Mouse (Mus musculus) liver, adult (tissue): Measurements from ENCODE around the gene Cercam.

Experiments
- GATA4 ChIP-seq: IDR thresholded peaks from 2 replicates; pipeline ENCODE4 v1.6.1; 2014; ENCODE audit warnings: mild to moderate bottlenecking, low read length; ENCODE audit not compliant: insufficient replicate concordance

Cercam gene

DNA sequence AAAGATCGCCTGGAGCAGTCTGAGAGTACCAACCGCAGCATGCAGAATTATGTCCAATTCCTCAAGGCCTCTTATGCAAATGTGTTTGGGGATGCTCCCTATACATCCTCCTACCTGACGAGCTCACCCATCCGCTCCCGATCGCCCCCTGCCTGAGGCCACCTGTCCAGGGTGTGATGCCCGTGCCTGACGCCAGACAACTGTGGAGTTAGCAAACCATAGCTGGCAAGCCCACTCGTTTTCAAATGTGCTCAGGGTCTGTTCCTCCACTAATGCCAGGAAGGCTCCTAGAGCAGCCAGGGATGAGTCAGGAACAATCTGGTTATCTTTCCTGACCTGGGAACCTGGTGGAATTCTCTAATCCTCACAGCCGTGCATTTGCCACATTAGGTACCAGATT is 61.5 kb downstream of the Cercam start:
- no peak for TF ChIP-seq GATA4

DNA sequence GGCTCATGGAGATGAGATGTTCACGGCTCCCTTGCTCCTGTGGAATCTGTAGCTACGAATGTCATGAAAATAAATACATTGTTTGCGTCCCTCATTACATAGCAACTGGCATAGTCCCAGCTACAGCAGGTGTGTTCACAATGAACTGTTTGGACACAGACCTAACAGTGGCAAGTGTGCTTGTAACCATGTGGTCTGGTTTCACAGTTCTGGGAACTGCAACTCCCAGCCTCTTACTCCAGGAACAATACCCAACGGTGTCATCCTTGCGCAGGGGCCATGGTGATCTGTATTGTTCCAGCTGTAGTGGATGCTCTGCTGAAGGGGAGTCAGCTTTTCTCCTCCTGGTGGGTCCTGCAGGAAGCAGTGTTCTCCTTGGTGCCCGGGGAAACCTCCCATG is 62.2 kb downstream of the Cercam start:
- TF ChIP-seq GATA4: no peak
